Mouse (Mus musculus): ENCODE measurements around the gene Tprg. TPM values are rescaled to one million over a fixed set of nuclear protein-coding genes. Genes with fewer than 3 reads are reported as not detected.

Tprg gene
- total RNA-seq, 1 experiment: not detected

DNA sequence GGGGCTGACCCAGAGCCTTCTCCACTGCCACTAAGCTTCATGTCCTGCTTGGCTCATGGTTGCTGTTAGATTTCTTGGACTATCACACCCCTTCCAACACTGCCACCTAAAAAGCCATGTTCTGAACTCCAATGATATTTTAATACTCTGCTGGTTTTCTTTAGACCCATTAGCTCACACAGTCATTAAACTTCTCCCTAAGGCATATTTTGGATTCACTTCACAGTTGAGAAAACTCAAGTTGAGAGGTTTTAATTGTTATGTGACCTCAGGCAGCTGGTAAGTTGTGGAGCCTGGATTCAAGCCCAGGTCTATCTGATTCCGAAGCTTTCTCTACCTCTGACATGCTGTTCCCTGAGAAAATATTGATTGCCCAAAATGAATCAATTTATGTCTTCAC lies 11.6 kb downstream of the Tprg start:
- no peak overlapping the region for H3K4me3 ChIP-seq (ENCODE audit: insufficient read depth in 1 of 2, low read depth in 1 of 2, low read length in 2 of 2, poor library complexity in 1 of 2, severe bottlenecking in 1 of 2)
- H3K4me1 ChIP-seq (ENCODE audit: control insufficient read depth in 2 of 2, insufficient read depth in 2 of 2, low read length in 2 of 2, poor library complexity in 1 of 2): no peaks in the 10 kb centered on the region
- H3K36me3 ChIP-seq (ENCODE audit: control insufficient read depth, insufficient read depth, low read length, poor library complexity, severe bottlenecking): no peaks in the 10 kb centered on the region
- no peak overlapping the region for H3K27ac ChIP-seq (ENCODE audit: insufficient read depth, low read depth, low read length, poor library complexity, severe bottlenecking)
- TF ChIP-seq ZC3H11A (IDR thresholded peaks at IDR 0.05; ENCODE audit: borderline replicate concordance, low read depth, low read length) (no peak), CHD2 (IDR thresholded peaks at IDR 0.05; ENCODE audit: low read depth, low read length) (no peak), HCFC1 (IDR thresholded peaks at IDR 0.05; ENCODE audit: borderline replicate concordance, insufficient read depth, low read length) (no peak), MAFK (IDR thresholded peaks at IDR 0.05; ENCODE audit: insufficient read depth, low read depth, low read length) (no peak), ZNF384 (IDR thresholded peaks at IDR 0.05; ENCODE audit: low read depth, low read length) (no peak)
- no peaks in the 10 kb centered on the region for H3K9me3 ChIP-seq (ENCODE audit: control insufficient read depth, insufficient read depth, low read depth, low read length)
- DNase-seq (ENCODE audit: low read depth, low spot score): no peak
- in situ Hi-C loops (cut with MboI; ENCODE audit: low sequenced_read_pairs in 2 of 2, unreplicated experiment in 2 of 2): no loop called here
- H3K9ac ChIP-seq (ENCODE audit: insufficient read depth, low read depth, low read length, poor library complexity, severe bottlenecking): no peak overlapping the region

DNA sequence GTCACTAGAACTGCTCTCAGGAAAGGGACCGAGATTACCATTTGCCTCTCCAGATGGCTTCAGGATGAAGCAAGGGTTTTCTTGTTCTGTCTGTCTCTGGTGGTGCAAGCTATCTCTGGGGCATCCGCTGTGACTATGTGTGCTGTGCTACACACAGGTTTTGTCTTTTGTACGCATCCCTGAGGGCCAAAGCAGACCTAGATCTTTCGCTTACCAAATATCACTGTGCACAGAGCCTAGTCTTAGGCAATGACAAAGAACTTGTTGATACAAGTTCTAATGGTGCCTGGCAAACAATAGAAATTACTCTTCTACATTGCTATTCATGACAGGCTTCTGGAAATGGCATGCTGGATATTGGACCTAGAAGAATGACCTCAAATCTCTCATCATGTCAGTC lies 16.0 kb downstream of the Tprg start:
- H3K9me3 ChIP-seq (ENCODE audit: control insufficient read depth, insufficient read depth, low read depth, low read length): no peaks in the 10 kb centered on the region
- no peaks in the 10 kb centered on the region for H3K4me1 ChIP-seq (ENCODE audit: control insufficient read depth in 2 of 2, insufficient read depth in 2 of 2, low read length in 2 of 2, poor library complexity in 1 of 2)
- H3K9ac ChIP-seq (ENCODE audit: insufficient read depth, low read depth, low read length, poor library complexity, severe bottlenecking): no peak overlapping the region
- in situ Hi-C loops (cut with MboI; ENCODE audit: low sequenced_read_pairs in 2 of 2, unreplicated experiment in 2 of 2): no loop called here
- DNase-seq (ENCODE audit: low read depth, low spot score): no peak
- H3K36me3 ChIP-seq (ENCODE audit: control insufficient read depth, insufficient read depth, low read length, poor library complexity, severe bottlenecking): no peaks in the 10 kb centered on the region
- no peak overlapping the region for H3K4me3 ChIP-seq (ENCODE audit: insufficient read depth in 1 of 2, low read depth in 1 of 2, low read length in 2 of 2, poor library complexity in 1 of 2, severe bottlenecking in 1 of 2)
- TF ChIP-seq MAFK (IDR thresholded peaks at IDR 0.05; ENCODE audit: insufficient read depth, low read depth, low read length) (no peak), CHD2 (IDR thresholded peaks at IDR 0.05; ENCODE audit: low read depth, low read length) (no peak), ZC3H11A (IDR thresholded peaks at IDR 0.05; ENCODE audit: borderline replicate concordance, low read depth, low read length) (no peak), ZNF384 (IDR thresholded peaks at IDR 0.05; ENCODE audit: low read depth, low read length) (no peak), HCFC1 (IDR thresholded peaks at IDR 0.05; ENCODE audit: borderline replicate concordance, insufficient read depth, low read length) (no peak)
- no peak overlapping the region for H3K27ac ChIP-seq (ENCODE audit: insufficient read depth, low read depth, low read length, poor library complexity, severe bottlenecking)

DNA sequence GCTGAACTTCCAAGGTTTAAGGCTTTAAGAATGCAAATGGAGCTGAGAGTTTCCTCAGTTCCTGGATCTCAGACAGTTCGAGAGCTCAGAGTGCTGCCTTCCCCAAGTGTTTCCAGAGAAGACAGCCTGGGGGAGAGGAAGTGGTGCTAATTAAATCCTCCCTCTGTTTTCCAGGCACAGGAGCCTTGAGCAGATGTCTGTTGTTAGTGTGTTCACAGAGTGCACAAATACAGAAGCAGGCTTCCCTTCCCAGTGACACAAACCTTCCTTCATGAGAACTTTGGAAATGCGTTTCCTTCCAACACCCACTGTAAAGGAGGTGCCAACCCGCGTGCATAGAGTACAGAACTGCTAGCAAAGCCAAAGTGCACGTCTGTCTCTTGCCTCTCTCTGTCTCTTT lies 27.4 kb downstream of the Tprg start:
- in situ Hi-C loops (cut with MboI; ENCODE audit: low sequenced_read_pairs in 2 of 2, unreplicated experiment in 2 of 2): no loop called here
- H3K4me3 ChIP-seq (ENCODE audit: insufficient read depth in 1 of 2, low read depth in 1 of 2, low read length in 2 of 2, poor library complexity in 1 of 2, severe bottlenecking in 1 of 2): no peak overlapping the region
- H3K36me3 ChIP-seq (ENCODE audit: control insufficient read depth, insufficient read depth, low read length, poor library complexity, severe bottlenecking): no peaks in the 10 kb centered on the region
- H3K27ac ChIP-seq (ENCODE audit: insufficient read depth, low read depth, low read length, poor library complexity, severe bottlenecking): no peak overlapping the region
- H3K9ac ChIP-seq (ENCODE audit: insufficient read depth, low read depth, low read length, poor library complexity, severe bottlenecking): no peak overlapping the region
- no peaks in the 10 kb centered on the region for H3K9me3 ChIP-seq (ENCODE audit: control insufficient read depth, insufficient read depth, low read depth, low read length)
- TF ChIP-seq ZNF384 (IDR thresholded peaks at IDR 0.05; ENCODE audit: low read depth, low read length): no peak
- no peak for TF ChIP-seq CHD2 (IDR thresholded peaks at IDR 0.05; ENCODE audit: low read depth, low read length)
- TF ChIP-seq MAFK (IDR thresholded peaks at IDR 0.05; ENCODE audit: insufficient read depth, low read depth, low read length): no peak
- TF ChIP-seq ZC3H11A (IDR thresholded peaks at IDR 0.05; ENCODE audit: borderline replicate concordance, low read depth, low read length): no peak
- TF ChIP-seq HCFC1 (IDR thresholded peaks at IDR 0.05; ENCODE audit: borderline replicate concordance, insufficient read depth, low read length): no peak
- H3K4me1 ChIP-seq (ENCODE audit: control insufficient read depth in 2 of 2, insufficient read depth in 2 of 2, low read length in 2 of 2, poor library complexity in 1 of 2): no peaks in the 10 kb centered on the region
- peak; percentile 15 for DNase-seq (ENCODE audit: low read depth, low spot score)

DNA sequence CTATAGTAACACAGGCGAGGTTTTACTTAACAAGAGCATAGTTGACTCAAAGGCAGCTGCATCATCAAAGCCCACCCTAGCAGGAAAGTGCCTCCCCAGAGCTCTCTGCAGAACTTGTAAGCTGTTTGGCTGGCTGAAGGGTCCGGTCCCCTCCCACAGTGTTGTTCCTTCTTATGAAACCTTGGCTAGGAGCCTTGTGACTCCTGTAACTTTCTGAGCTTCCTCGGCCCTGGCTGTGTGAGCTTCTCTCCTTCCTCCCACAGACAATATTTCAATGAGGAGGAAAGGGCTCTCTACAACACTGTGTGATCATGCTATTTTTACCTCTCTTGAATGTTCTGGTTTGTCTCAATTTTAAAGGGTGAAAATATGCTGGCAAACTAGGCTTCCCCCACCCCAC lies 28.5 kb downstream of the Tprg start:
- in situ Hi-C loops (cut with MboI; ENCODE audit: low sequenced_read_pairs in 2 of 2, unreplicated experiment in 2 of 2): no loop called here
- no peaks in the 10 kb centered on the region for H3K4me1 ChIP-seq (ENCODE audit: control insufficient read depth in 2 of 2, insufficient read depth in 2 of 2, low read length in 2 of 2, poor library complexity in 1 of 2)
- TF ChIP-seq HCFC1 (IDR thresholded peaks at IDR 0.05; ENCODE audit: borderline replicate concordance, insufficient read depth, low read length): no peak
- TF ChIP-seq MAFK (IDR thresholded peaks at IDR 0.05; ENCODE audit: insufficient read depth, low read depth, low read length): no peak
- TF ChIP-seq ZC3H11A (IDR thresholded peaks at IDR 0.05; ENCODE audit: borderline replicate concordance, low read depth, low read length): no peak
- TF ChIP-seq ZNF384 (IDR thresholded peaks at IDR 0.05; ENCODE audit: low read depth, low read length): no peak
- TF ChIP-seq CHD2 (IDR thresholded peaks at IDR 0.05; ENCODE audit: low read depth, low read length): no peak
- no peak overlapping the region for H3K9ac ChIP-seq (ENCODE audit: insufficient read depth, low read depth, low read length, poor library complexity, severe bottlenecking)
- H3K27ac ChIP-seq (ENCODE audit: insufficient read depth, low read depth, low read length, poor library complexity, severe bottlenecking): no peak overlapping the region
- DNase-seq (ENCODE audit: low read depth, low spot score): no peak
- no peaks in the 10 kb centered on the region for H3K9me3 ChIP-seq (ENCODE audit: control insufficient read depth, insufficient read depth, low read depth, low read length)
- no peak overlapping the region for H3K4me3 ChIP-seq (ENCODE audit: insufficient read depth in 1 of 2, low read depth in 1 of 2, low read length in 2 of 2, poor library complexity in 1 of 2, severe bottlenecking in 1 of 2)
- no peaks in the 10 kb centered on the region for H3K36me3 ChIP-seq (ENCODE audit: control insufficient read depth, insufficient read depth, low read length, poor library complexity, severe bottlenecking)
